Mouse (Mus musculus): ENCODE results near the gene Xpo6.

GRCm38 (mm10) chr7:126087602-126088001, 112.7 kb downstream of the Xpo6 start:
- no peak for TF ChIP-seq CTCF (IDR thresholded peaks at IDR 0.05; ENCODE audit: low read depth, low read length)
- no peak for TF ChIP-seq POLR2A (IDR thresholded peaks at IDR 0.05; ENCODE audit: extremely low read depth, insufficient read depth, low read length)
